Mouse (Mus musculus) liver, adult 2 months (tissue): Measurements from ENCODE around the gene Dnah14.

ENCODE experiments used
- CTCF ChIP-seq: fragments of 200-500 bp; IDR thresholded peaks from 2 replicates; pipeline ENCODE4 v1.5.1; 2011; ENCODE audit warnings: low read depth, low read length, control low read depth
- POLR2A ChIP-seq: fragments of 200-500 bp; IDR thresholded peaks from 2 replicates; pipeline ENCODE4 v1.6.1; 2011; ENCODE audit warnings: low read length, control low read depth; ENCODE audit not compliant: insufficient read depth; ENCODE audit errors: extremely low read depth

DNA sequence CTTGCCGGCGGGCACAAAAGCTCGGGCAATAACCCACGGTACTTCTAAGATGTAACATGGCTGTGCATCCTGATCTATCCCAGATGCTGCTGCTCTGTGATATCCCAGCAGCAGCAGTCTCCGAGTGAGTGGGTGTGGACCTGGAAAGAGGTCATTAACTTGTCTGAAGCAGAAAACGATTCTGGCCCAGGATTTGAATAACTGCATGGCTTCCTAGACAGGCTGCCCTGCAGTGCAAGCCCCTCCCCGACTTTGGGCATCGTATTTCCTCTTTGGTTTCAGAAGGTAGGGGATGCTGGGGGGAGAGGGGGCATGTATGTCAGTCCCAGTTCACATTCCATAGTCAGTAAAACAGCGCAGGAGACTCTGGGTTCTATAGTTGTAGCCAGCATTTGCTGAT lies 6.9 kb upstream of the Dnah14 start:
- TF ChIP-seq CTCF: no peak
- TF ChIP-seq POLR2A: no peak
